Mouse (Mus musculus): ENCODE data around the gene Erh. TPM values are rescaled to one million over a fixed set of nuclear protein-coding genes. Genes with fewer than 3 reads are reported as not detected.

The Erh gene
- 10.8 TPM for polyA plus RNA-seq (2015; fragmentation: Illumina TruSeq; extraction: RNeasy Lipid Tissue Mini Kit (QIAGEN cat#74804); ENCODE audit: insufficient read depth, low read depth, low replicate concordance)

DNA sequence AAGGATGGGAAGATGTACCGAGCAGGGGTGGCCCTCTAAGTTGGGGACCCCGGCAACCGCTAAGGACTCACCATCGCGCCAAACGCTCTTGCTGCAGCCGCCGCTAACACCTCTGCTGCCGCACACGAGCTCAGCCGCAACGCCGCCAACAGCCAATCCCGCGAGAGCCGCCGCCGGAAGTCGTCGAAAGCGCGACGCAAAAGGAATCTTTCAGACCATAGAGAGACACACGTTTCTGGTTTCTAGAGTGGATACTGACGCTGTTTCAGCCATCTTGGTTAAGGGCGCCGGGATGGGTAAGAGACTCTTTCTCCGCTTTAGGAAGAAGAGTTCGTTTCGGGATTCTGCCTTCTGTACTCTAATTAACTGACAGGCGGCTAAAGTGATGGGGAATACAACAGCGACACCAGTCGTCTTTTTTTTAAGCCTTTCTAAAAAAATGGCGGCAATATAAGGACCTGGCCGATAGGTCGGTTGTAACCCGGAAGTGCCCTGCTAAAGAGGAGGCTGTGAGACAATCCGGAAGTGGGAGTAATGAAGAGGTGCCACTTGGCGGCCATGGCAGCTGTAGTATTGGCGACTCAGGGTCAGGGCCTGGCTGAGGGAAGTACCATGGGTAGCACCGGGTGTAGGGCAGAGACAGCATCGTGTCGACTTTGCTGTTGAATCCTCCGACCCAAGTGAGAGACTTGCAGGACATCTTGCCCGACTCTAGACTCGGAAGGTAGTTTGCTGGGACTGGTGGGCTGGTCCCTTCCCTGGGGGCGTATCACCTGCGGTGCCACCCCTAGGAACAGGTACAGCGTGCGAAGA, at the start of gene Erh, which contains the start of gene Slc39a9:
Gene Erh, minus strand, starts transcription at position 649 of the 813 bp plus-strand sequence.
Gene Slc39a9, plus strand, starts transcription at position 191 of the 813 bp plus-strand sequence.

GRCm38 (mm10) chr12:80692269-80692972, 48.3 kb upstream of the Erh start, which contains the start of gene Plekhd1:
TSS of gene Plekhd1 (plus strand) at chr12:80692591.

Other genes with a start within 250 kb of the Erh start
- gene Dcaf5, start 207.7 kb downstream of the Erh start, polyA plus RNA-seq (2015; fragmentation: Illumina TruSeq; extraction: RNeasy Lipid Tissue Mini Kit (QIAGEN cat#74804); ENCODE audit: insufficient read depth, low read depth, low replicate concordance) = 3.2 TPM
- 8.1 TPM for gene Exd2, start 181.2 kb downstream of the Erh start, polyA plus RNA-seq (2015; fragmentation: Illumina TruSeq; extraction: RNeasy Lipid Tissue Mini Kit (QIAGEN cat#74804); ENCODE audit: insufficient read depth, low read depth, low replicate concordance)
- 2.8 TPM for gene Galnt16, start 126.1 kb downstream of the Erh start, polyA plus RNA-seq (2015; fragmentation: Illumina TruSeq; extraction: RNeasy Lipid Tissue Mini Kit (QIAGEN cat#74804); ENCODE audit: insufficient read depth, low read depth, low replicate concordance)
- 9.6 TPM for gene Slc39a9, start 458 bp downstream of the Erh start, polyA plus RNA-seq (2015; fragmentation: Illumina TruSeq; extraction: RNeasy Lipid Tissue Mini Kit (QIAGEN cat#74804); ENCODE audit: insufficient read depth, low read depth, low replicate concordance)
- gene Plekhd1, start 48.2 kb upstream of the Erh start, polyA plus RNA-seq (2015; fragmentation: Illumina TruSeq; extraction: RNeasy Lipid Tissue Mini Kit (QIAGEN cat#74804); ENCODE audit: insufficient read depth, low read depth, low replicate concordance) = not detected
- not detected for gene Ccdc177, start 116.3 kb upstream of the Erh start, polyA plus RNA-seq (2015; fragmentation: Illumina TruSeq; extraction: RNeasy Lipid Tissue Mini Kit (QIAGEN cat#74804); ENCODE audit: insufficient read depth, low read depth, low replicate concordance)
- 6.0 TPM for gene Susd6, start 146.2 kb upstream of the Erh start, polyA plus RNA-seq (2015; fragmentation: Illumina TruSeq; extraction: RNeasy Lipid Tissue Mini Kit (QIAGEN cat#74804); ENCODE audit: insufficient read depth, low read depth, low replicate concordance)